Comparison of ENCODE assay signal across 8 mouse cellular contexts in genomic region chr17:22083224-22083623, GRCm38 (mm10).
DNase-seq lines count a peak whose midpoint lies in the region.
"Not testable (repeated sequence)": the region's sequence is repeated elsewhere in the genome, so short reads cannot be mapped to it uniquely, and the experiment has no call there.

No protein-coding gene starts in this region.

- peak; percentile 10 for DNase-seq in CD4-positive helper T cell, adult 2 months (ENCODE audit: low read depth, low spot score)
- peak; percentile 18 for DNase-seq in adrenal gland, postnatal 14 days
- peak; percentile 25 to 53 for DNase-seq in cerebellum, postnatal 36 days
- peak; percentile 10 for DNase-seq in gastrocnemius, postnatal 14 days
- peak; percentile 11 for DNase-seq in kidney, adult 11 months
- DNase-seq in layer of hippocampus, postnatal 36 days = peak; percentile 4 to 8
- DNase-seq in lung, postnatal 25 days (ENCODE audit: low spot score) = peak; percentile 15
- DNase-seq in right cerebral cortex, adult 18-20 months = peak; percentile 15

- intact Hi-C loops in gastrocnemius, postnatal 14 days (cut with DNase I; ENCODE audit: low total_unique reads) = not testable (repeated sequence)

Comparison
In these comparisons a context has a peak if more than half of its experiments do, and no peak if none do; other contexts are left out.
1. Peak in every context shown above with its lines: DNase-seq.